Comparison of ENCODE assay signal across 36 mouse cellular contexts in genomic region chr17:50334694-50335093, GRCm38 (mm10). TPM values are rescaled to one million over a fixed set of nuclear protein-coding genes. Genes with fewer than 3 reads are reported as not detected.
"Had no signal": no experiment of that assay in that cellular context is flagged by ENCODE, and none has a peak within 500 bp of the region (broad histone marks: within the 10 kb centered on the region; RNA-seq: fewer than 3 reads in every experiment).

No protein-coding gene starts in this region.

- H3K27me3 ChIP-seq: heart, embryonic 12.5 days; heart, embryonic 13.5 days; heart, embryonic 15.5 days; hindbrain, embryonic 12.5 days; hindbrain, embryonic 13.5 days; hindbrain, embryonic 15.5 days; intestine, embryonic 15.5 days; kidney, embryonic 15.5 days had no signal

- H3K9me3 ChIP-seq: heart, embryonic 10.5 days; heart, embryonic 12.5 days; heart, embryonic 13.5 days; heart, embryonic 15.5 days; hindbrain, embryonic 10.5 days; hindbrain, embryonic 12.5 days; hindbrain, embryonic 13.5 days; hindbrain, embryonic 15.5 days; intestine, embryonic 15.5 days; kidney, embryonic 15.5 days had no signal

- H3K27ac ChIP-seq: heart, embryonic 10.5 days; heart, embryonic 13.5 days; heart, embryonic 15.5 days; hindbrain, embryonic 10.5 days; hindbrain, embryonic 12.5 days; hindbrain, embryonic 13.5 days; hindbrain, embryonic 14.5 days; hindbrain, embryonic 15.5 days; hindbrain, postnatal 0 days; intestine, embryonic 15.5 days; kidney, embryonic 15.5 days; kidney, postnatal 0 days; layer of hippocampus, adult 2 months had no signal

- DNase-seq: heart, postnatal 10 days; heart, postnatal 14 days; heart, postnatal 36 days; heart, postnatal 4 days; kidney, adult 11 months; kidney, adult 18-20 months; kidney, adult 2 months; kidney, adult 8-10 months; kidney, adult 9 months; kidney, postnatal 10 days; kidney, postnatal 14 days; kidney, postnatal 25 days; kidney, postnatal 36 days; kidney, postnatal 4 days; layer of hippocampus, adult 9-11 months; layer of hippocampus, postnatal 36 days had no signal

- H3K4me3 ChIP-seq: heart, embryonic 10.5 days; heart, embryonic 12.5 days; heart, embryonic 13.5 days; heart, embryonic 15.5 days; hindbrain, embryonic 10.5 days; hindbrain, embryonic 12.5 days; hindbrain, embryonic 13.5 days; hindbrain, embryonic 15.5 days; intestine, embryonic 15.5 days; kidney, embryonic 15.5 days; layer of hippocampus, adult 2 months had no signal

- H3K4me1 ChIP-seq: hindbrain, embryonic 10.5 days; hindbrain, embryonic 12.5 days; hindbrain, embryonic 15.5 days; intestine, embryonic 15.5 days had no signal

- ATAC-seq: hindbrain, embryonic 16.5 days; hindbrain, postnatal 0 days; inflammation-experienced regulatory T-cells, adult 6 months; intestine, embryonic 15.5 days; intestine, embryonic 16.5 days; intestine, postnatal 0 days had no signal

- H3K4me2 ChIP-seq: heart, embryonic 11.5 days; heart, embryonic 12.5 days; heart, embryonic 13.5 days; heart, embryonic 15.5 days; hindbrain, embryonic 12.5 days; hindbrain, embryonic 13.5 days; hindbrain, embryonic 14.5 days; hindbrain, embryonic 15.5 days; intestine, embryonic 15.5 days; kidney, embryonic 15.5 days had no signal

- H3K9ac ChIP-seq: heart, embryonic 12.5 days; heart, embryonic 13.5 days; heart, embryonic 15.5 days; hindbrain, embryonic 12.5 days; hindbrain, embryonic 13.5 days; hindbrain, embryonic 14.5 days; hindbrain, embryonic 15.5 days; intestine, embryonic 15.5 days; kidney, embryonic 15.5 days had no signal

- H3K36me3 ChIP-seq: heart, embryonic 10.5 days; heart, embryonic 12.5 days; heart, embryonic 13.5 days; heart, embryonic 15.5 days; hindbrain, embryonic 10.5 days; hindbrain, embryonic 12.5 days; hindbrain, embryonic 13.5 days; hindbrain, embryonic 15.5 days; intestine, embryonic 15.5 days; kidney, embryonic 15.5 days had no signal

RNA-seq across cellular contexts. Expression of gene Dazl, which starts 41.3 kb away (rescaled TPM):
- total RNA-seq: heart, postnatal 4 days had no signal
- polyA plus RNA-seq: hindbrain, embryonic 10.5 days; kidney, adult 2 months; kidney, embryonic 14.5 days; kidney, postnatal 0 days had no signal
